Mouse (Mus musculus): Measurements from ENCODE around the gene Amn.

Amn gene

DNA sequence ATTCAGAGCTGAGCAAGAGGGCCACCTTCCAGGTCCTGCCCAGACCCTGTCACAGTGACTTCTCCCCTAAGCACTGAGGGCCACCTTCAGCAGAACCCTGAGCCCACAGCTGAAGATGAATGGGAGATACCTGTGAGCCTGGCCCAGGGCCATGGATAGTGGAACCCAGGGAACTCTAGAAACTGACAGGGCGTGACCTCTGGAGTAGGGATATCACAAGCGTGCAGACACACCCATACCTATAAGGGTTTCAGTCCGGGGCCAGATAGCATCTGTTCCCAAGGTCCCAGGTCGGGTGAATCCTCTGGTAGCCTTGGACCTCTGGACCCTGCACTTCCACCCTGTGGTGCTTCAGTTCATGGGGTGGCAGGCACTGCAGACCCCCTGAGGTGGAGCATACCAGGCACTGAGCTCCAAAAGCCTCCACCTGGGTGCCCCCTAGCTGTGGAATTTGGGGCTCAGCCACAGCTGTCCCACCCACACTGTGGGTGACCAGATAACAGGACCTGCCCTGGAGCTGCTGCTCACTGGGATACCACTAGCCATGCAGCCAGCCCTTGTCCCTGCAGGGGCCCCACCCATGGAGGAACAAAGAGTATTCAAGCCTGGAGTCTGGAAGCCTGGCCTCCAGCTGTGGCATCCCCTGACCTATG is 3.1 kb upstream of the Amn start:
- no peak for ATAC-seq (ENCODE audit: low TSS enrichment)

- ATAC-seq (ENCODE audit: low TSS enrichment) = no peak
These were observed 511 bp downstream of the Amn start for GRCm38 (mm10) chr12:111271406-111271805.

GRCm38 (mm10) chr12:111271966-111272365 is 1.1 kb downstream of the Amn start:
- no peak for ATAC-seq (ENCODE audit: low TSS enrichment)

GRCm38 (mm10) chr12:111272420-111272819 is 1.5 kb downstream of the Amn start:
- ATAC-seq (ENCODE audit: low TSS enrichment) = peak; percentile 48; the same call in 1 of the 2 replicates

DNA sequence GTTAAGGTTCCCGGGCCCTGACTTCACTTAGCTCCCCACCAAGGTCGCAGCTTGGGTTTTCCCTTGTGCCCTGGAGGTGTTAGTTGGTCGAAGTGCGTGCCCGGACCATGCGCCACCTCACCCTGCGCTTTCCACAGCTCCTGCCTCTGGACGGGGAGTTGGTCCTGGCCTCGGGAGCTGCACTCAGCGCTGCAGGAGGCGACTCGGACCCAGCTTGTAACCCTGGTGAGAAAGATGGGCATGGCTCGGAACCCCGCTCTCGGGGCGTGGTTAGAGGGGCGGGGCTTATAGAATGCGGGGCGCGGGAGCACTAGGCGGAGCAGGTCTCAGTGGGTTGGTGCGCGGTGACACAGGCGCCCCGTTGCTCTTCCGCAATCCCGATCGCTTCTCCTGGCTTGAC is 3.1 kb downstream of the Amn start:
- no peak for ATAC-seq (ENCODE audit: low TSS enrichment)

DNA sequence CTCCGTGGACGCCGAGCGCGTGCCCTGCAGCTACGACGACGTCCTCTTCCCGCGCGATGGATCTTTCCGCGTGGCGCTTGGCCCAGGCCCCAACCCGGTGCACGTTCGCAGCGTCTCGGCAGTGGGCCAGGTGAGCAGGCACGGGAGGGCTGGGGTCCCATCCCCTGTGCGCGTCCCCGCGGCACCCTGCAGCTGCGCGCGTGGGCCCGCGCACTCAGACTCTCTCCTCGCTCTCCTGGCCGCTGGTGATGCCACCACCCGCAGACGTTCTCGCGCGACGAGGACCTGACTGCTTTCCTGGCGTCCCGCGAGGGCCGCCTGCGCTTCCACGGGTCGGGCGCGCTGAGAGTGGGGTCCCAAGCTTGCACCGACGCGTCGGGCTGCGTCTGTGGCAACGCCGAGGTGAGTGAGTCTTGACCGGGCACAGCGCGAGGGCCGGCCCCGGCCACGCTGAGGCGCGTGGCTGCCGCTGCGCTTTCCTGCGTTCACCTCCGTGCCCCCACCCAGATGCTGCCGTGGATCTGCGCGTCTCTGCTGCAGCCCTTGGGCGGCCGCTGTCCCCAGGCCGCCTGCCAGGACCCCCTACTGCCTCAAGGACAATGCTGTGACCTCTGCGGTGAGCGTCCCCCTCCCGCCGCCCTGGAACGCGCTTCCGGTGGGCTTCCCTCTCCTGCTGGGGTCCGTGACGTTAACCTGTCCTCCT is 3.7 kb downstream of the Amn start:
- no peak for ATAC-seq (ENCODE audit: low TSS enrichment)

DNA sequence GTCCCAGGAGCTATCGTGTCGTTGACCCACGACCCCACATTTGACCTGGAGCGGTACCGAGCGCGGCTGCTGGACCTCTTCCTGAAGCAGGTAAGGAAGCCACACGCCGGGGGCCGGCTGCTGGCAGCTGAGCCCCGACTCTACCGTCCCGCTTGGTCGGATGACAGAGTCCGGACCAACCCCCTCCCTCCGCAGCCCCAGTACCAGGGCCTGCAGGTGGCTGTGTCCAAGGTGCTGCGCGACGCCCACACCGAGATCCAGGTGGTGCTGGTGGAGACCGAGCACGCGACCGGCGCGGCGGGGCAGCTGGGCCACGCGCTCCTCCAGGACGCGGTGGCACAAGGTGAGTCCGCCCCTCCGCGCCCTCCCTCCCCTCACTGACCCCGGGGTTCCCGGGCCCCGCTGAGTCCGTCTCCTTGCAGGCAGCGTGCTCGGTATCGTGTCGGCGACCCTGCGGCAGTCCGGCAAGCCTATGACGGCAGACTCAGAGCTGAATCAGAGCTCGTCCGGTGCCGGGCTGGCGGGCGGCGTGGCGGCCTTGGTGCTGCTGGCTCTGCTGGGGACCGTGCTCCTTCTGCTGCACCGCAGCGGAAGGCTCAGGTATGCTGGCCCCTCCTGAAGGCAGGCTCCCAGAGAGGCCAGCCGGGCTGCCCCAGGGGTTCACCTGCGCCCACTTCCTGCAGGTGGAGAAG is 4.4 kb downstream of the Amn start:
- no peak for ATAC-seq (ENCODE audit: low TSS enrichment)

GRCm38 (mm10) chr12:111276371-111276770 is 5.5 kb downstream of the Amn start:
- ATAC-seq (ENCODE audit: low TSS enrichment) = no peak

GRCm38 (mm10) chr12:111283573-111283972 is 12.7 kb downstream of the Amn start:
- ATAC-seq (ENCODE audit: low TSS enrichment) = no peak

GRCm38 (mm10) chr12:111284532-111284931 is 13.6 kb downstream of the Amn start:
- no peak for ATAC-seq (ENCODE audit: low TSS enrichment)

DNA sequence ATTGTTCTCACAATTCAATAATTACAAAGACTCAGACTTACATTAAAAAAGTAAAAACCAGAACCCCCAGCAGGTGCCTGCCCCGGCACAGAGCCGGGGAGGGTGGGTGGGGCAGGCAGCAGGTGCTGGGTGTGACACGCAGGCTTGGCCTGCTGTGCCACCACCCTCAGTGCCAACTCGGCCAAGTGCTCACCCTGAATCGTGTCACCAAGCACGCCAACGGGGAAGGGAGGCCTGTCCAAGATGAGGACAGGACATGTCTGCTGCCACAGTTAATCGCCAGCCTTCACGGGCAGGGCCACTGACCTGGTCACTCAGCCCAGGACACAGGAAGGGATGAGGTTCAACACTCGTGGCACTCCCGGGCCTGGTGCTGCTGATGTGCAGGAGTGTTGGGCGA is 22.1 kb downstream of the Amn start:
- no peak for ATAC-seq (ENCODE audit: low TSS enrichment)

- no peak for ATAC-seq (ENCODE audit: low TSS enrichment)
These were observed 30.6 kb downstream of the Amn start for GRCm38 (mm10) chr12:111301322-111302017.

DNA sequence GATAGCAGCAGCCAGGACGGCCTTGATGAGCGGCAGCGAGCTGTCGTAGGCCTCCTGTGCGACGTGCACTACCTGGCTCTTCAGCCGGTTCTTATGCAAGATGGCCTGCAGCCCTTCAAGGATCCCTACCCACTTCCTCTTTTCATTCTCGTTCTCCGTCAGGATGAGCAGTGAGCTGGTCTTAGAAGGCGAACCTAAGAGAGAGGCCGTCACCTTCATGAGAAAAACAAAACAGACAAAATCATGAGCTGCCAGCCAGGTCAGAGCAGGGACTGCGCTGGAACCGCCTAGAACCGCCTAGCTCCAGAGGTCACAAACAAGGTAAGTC is 31.1 kb downstream of the Amn start:
- ATAC-seq (ENCODE audit: low TSS enrichment) = no peak

DNA sequence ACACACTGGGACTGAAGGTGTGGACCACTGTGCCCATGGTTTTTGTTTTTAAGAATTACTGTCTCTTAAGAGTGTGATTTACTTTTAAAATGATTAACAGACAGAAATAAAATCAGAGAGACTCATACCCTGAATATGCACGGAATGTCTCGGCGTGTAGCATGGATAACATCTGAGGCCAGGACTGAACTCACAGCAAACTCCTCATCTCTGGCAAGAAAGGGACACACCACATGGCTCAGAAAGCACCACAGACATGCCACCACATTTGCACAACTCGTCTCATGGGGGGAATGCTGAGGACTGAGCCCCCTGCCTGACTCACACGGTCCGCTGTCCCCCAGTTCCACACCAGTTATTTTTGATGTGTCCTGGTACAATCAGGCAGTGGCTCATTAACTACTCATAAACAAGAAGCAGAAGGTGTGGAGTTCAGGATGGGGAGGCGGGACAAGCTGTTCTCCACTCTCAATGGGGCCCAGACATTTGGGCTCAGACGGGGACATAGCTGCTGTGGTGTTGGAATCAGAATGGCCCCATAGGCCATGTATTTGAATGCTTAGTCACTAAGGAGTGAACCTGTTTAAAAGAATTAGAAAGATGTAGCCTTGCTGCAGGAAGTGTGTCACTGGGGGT is 32.9 kb downstream of the Amn start:
- no peak for ATAC-seq (ENCODE audit: low TSS enrichment)

DNA sequence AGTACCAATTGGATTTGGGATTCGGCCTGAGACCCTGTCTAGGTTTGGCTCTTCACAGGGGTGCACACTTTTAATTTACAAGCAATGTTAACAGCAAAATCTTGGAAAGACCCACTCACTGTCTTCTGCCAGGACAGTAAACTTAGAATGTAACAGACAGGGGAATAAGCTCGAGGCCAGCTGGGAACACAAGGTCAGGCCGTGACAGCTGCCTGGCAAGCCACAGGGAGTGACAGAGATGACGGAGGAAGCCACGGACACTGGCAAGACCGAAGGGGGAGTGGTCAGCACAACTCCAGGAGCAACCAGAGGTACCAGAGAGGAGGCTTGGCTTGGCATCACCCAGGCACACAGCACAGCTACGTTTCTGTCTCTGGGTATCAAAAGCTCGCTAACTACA is 35.9 kb downstream of the Amn start:
- ATAC-seq (ENCODE audit: low TSS enrichment) = no peak

GRCm38 (mm10) chr12:111309256-111309655 is 38.4 kb downstream of the Amn start:
- ATAC-seq (ENCODE audit: low TSS enrichment) = no peak

DNA sequence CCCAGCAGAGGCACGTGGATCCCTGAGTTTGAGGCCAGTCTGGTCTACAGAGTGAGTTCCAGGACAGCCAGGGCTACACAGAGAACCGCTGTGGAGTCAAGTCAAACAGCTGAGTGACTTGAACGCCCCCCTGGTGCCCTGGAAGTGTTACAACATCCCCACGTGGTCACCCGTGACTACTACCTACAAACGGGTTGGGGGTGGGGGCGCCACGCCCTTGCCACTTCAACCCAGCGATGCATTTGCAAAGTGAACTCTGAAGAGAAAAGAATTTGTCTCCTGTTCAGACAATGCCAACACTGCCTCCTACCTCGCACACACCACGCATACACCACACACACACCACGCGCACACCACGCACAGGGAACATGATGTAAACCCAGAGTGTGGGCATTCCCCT is 39.0 kb downstream of the Amn start:
- ATAC-seq (ENCODE audit: low TSS enrichment) = no peak

- ATAC-seq (ENCODE audit: low TSS enrichment) = no peak
These were observed 40.9 kb downstream of the Amn start for GRCm38 (mm10) chr12:111311775-111312174.

DNA sequence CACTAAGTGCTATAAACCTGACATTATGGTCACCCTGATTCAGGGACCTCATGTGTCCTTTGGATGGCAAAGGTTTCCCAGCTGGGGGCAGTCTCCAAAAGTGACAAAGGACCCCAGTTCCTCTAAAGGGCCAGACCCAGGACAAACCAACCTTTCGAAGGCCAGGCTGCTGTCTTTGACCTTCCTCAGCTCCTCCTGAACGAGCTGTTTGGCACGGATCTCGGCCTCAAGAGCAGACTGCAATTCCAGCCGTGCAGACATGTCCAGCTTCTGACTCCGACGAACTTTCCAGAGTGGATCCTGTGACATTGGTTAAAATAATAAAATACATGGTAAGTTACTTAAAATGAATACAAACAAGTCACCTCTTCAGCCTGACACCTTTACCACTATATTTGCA is 43.4 kb downstream of the Amn start:
- no peak for ATAC-seq (ENCODE audit: low TSS enrichment)

DNA sequence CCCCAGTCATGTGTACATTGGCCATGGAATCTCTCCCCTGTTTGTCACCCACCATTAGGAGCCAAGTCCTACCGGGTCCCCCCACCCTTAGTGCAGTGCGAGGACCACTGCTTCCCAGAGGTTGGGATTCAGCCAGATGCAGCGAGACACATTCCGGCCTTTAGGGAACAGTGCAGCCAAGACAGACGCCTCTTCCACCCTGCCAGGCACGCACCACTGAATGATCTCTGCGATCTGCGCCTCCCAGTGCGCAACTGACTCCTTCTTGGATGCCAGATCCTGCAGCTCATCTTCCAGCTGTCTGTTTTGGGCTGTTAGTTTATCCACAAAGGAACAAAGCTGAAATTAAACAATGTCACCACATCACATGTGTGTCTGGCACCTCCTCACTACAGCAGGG is 46.8 kb downstream of the Amn start:
- no peak for ATAC-seq (ENCODE audit: low TSS enrichment)

- ATAC-seq (ENCODE audit: low TSS enrichment) = no peak
These were observed 49.7 kb downstream of the Amn start for GRCm38 (mm10) chr12:111320549-111320948.

DNA sequence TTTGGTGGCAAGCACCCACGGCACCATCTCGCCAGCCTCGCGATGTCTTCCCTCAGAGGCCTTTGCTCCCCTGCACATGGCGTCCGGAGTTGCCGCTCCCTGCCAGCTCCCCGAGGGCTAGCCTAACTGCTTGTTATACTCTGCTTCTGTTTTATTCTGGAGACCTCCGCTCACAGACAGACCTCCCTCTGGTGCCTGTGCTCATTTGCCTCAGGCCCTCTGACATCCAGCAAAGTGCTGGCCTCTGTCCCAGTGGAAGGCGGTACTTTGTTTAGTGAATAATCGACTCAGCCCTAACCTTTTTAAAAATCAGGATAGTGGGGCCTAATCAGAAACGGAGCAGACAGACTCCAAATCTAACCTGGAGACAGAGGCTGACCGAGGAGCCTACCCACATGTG is 50.9 kb downstream of the Amn start:
- ATAC-seq (ENCODE audit: low TSS enrichment) = no peak
